Comparison of ENCODE assay signal across 9 mouse cellular contexts in the genomic region with DNA sequence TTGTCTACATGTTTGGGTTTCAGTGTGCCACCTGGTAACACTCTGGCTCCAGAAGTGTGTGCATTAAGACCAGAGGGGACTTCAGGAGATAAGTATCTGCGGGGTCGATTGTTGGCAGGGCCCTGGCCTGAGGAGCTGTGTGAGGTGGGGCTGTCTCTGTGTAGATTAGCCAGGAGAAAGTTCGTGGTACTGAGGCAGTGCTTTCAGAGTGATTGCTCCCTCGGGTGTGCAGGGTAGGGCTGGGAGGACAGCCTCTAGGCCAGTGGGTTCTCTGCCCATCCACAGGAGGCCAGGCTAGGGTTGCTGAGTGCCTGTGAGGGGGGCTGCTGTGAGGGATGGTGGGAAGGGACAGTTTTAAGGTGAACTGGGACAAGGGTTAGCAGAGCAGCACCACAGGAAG.
DNase-seq lines count a peak whose midpoint lies in the region; ATAC-seq and TF ChIP-seq lines count a peak whose summit lies in the region.
"Had no signal": no experiment of that assay in that cellular context is flagged by ENCODE, and none has a peak within 500 bp of the region (broad histone marks: within the 10 kb centered on the region; RNA-seq: fewer than 3 reads in every experiment).

No protein-coding gene starts in this region.

- H3K27ac ChIP-seq in forebrain, embryonic 11.5 days (ENCODE audit: low read depth, low read length): no peak overlapping the region
- H3K27ac ChIP-seq in forebrain, embryonic 15.5 days (replicated peaks): no peak overlapping the region; the same call in 1 of the 2 replicates
- peak overlapping the region; percentile 19; the same call in 1 of the 2 replicates for H3K27ac ChIP-seq in kidney, postnatal 0 days
- H3K27ac ChIP-seq in embryonic fibroblast, embryonic 13.5 days (ENCODE audit: insufficient read depth, low read length): peak overlapping the region; percentile 9; the same call in 1 of the 2 replicates

- peaks cover 25% of the 10 kb centered on the region for H3K4me1 ChIP-seq in forebrain, embryonic 11.5 days (replicated peaks; ENCODE audit: control insufficient read depth, insufficient read depth, low read length)
- peaks cover 45% of the 10 kb centered on the region for H3K4me1 ChIP-seq in forebrain, embryonic 15.5 days
- H3K4me1 ChIP-seq in kidney, postnatal 0 days (replicated peaks; ENCODE audit: insufficient read depth, low read length): peaks cover 50% of the 10 kb centered on the region
- peaks cover 14% of the 10 kb centered on the region; the same call in 1 of the 2 replicates for H3K4me1 ChIP-seq in embryonic fibroblast, embryonic 13.5 days (ENCODE audit: control insufficient read depth, insufficient read depth, low read length)

- ATAC-seq in forebrain, embryonic 11.5 days (replicated peaks; ENCODE audit: low FRiP score): no peak
- no peak; the same call in 1 of the 2 replicates for ATAC-seq in forebrain, embryonic 15.5 days (replicated peaks)
- no peak for ATAC-seq in kidney, postnatal 0 days (replicated peaks; ENCODE audit: low FRiP score, low read depth)
- peak; percentile 22 for ATAC-seq in megakaryocyte progenitor cell, adult 5-6 weeks (replicated peaks; ENCODE audit: poor library complexity)

- WGBS in forebrain, embryonic 11.5 days: 21% methylated on average over 4 of the region's 4 CpGs
- WGBS in forebrain, embryonic 15.5 days: 30% methylated on average over 4 of the region's 4 CpGs
- 25% methylated on average over 4 of the region's 4 CpGs for WGBS in kidney, postnatal 0 days

- no peaks in the 10 kb centered on the region for H3K36me3 ChIP-seq in forebrain, embryonic 11.5 days (ENCODE audit: control insufficient read depth, insufficient read depth, low read length)
- no peaks in the 10 kb centered on the region for H3K36me3 ChIP-seq in forebrain, embryonic 15.5 days
- no peaks in the 10 kb centered on the region for H3K36me3 ChIP-seq in kidney, postnatal 0 days (ENCODE audit: insufficient read depth, low read length)

- 0 out of 2 replicates have a peak overlapping the region, but pooled peaks have one; percentile 3 for H3K9ac ChIP-seq in forebrain, embryonic 11.5 days (ENCODE audit: low read length)
- no peak overlapping the region for H3K9ac ChIP-seq in forebrain, embryonic 15.5 days (replicated peaks)
- no peak overlapping the region for H3K9ac ChIP-seq in kidney, postnatal 0 days (ENCODE audit: low read depth, low read length)

- no peak overlapping the region for H3K4me2 ChIP-seq in forebrain, embryonic 11.5 days (ENCODE audit: low read depth, low read length, severe bottlenecking)
- no peak overlapping the region for H3K4me2 ChIP-seq in forebrain, embryonic 15.5 days (replicated peaks)
- H3K4me2 ChIP-seq in kidney, postnatal 0 days (ENCODE audit: low read length): no peak overlapping the region

- no peaks in the 10 kb centered on the region for H3K9me3 ChIP-seq in forebrain, embryonic 11.5 days (ENCODE audit: control insufficient read depth, low read length)
- H3K9me3 ChIP-seq in forebrain, embryonic 15.5 days: no peaks in the 10 kb centered on the region
- H3K9me3 ChIP-seq in kidney, postnatal 0 days (replicated peaks; ENCODE audit: low read length): no peaks in the 10 kb centered on the region

- no peak for DNase-seq in forebrain, embryonic 11.5 days (ENCODE audit: low spot score)
- no peak for DNase-seq in kidney, postnatal 0 days (ENCODE audit: low spot score)
- DNase-seq in kidney, postnatal 14 days: no peak
- DNase-seq in layer of hippocampus, adult 8-10 months (ENCODE audit: low spot score in 2 of 2): no peak
- no peak for DNase-seq in left cerebral cortex, adult 9 months (ENCODE audit: low spot score in 2 of 2)
- DNase-seq: gastrocnemius, postnatal 10 days had no signal

- no peak overlapping the region for H3K4me3 ChIP-seq in forebrain, embryonic 11.5 days (ENCODE audit: low read depth, low read length)
- H3K4me3 ChIP-seq in forebrain, embryonic 15.5 days: no peak overlapping the region
- no peak overlapping the region for H3K4me3 ChIP-seq in kidney, postnatal 0 days (replicated peaks; ENCODE audit: low read depth, low read length)
- no peak overlapping the region for H3K4me3 ChIP-seq in embryonic fibroblast, embryonic 13.5 days (ENCODE audit: insufficient read depth, low read length)

- peaks cover 2% of the 10 kb centered on the region; the same call in 1 of the 2 replicates for H3K27me3 ChIP-seq in forebrain, embryonic 11.5 days (ENCODE audit: control insufficient read depth, insufficient read depth, low read length)
- no peaks in the 10 kb centered on the region for H3K27me3 ChIP-seq in forebrain, embryonic 15.5 days
- no peaks in the 10 kb centered on the region for H3K27me3 ChIP-seq in kidney, postnatal 0 days (ENCODE audit: insufficient read depth, low read length)

- TF ChIP-seq POLR2A in embryonic fibroblast, embryonic 13.5 days (IDR thresholded peaks at IDR 0.05; ENCODE audit: low read depth, low read length): no peak

- no peak for TF ChIP-seq CTCF in kidney, postnatal 0 days (IDR thresholded peaks at IDR 0.05; ENCODE audit: low read depth)
- TF ChIP-seq CTCF in embryonic fibroblast, embryonic 13.5 days (IDR thresholded peaks at IDR 0.05; ENCODE audit: borderline replicate concordance, insufficient read depth, low read length): no peak

Comparison
In these comparisons a context has a peak if more than half of its experiments do, and no peak if none do; other contexts are left out.
1. H3K27ac ChIP-seq: peak in kidney, postnatal 0 days (single experiment) and embryonic fibroblast, embryonic 13.5 days (single experiment); none in forebrain, embryonic 11.5 days (single experiment) and forebrain, embryonic 15.5 days (single experiment).